Mouse (Mus musculus) limb, embryonic 14.5 days (tissue): Measurements from ENCODE around the gene Lztfl1. TPM values are rescaled to one million over a fixed set of nuclear protein-coding genes. Genes with fewer than 3 reads are reported as not detected.

ENCODE experiments used
- ATAC-seq: fragments of 200-750 bp; cut with Nextera tagmentation; 2 replicates; pipeline ENCODE4 v1.8.0; 2017; ENCODE audit warnings: low read depth, moderate number of reproducible peaks, moderate TSS enrichment; ENCODE audit not compliant: low FRiP score
- DNase-seq: peaks from one replicate; pipeline ENCODE4 v3.0.0-alpha.2; 2015; ENCODE audit warnings: low spot score
- H3K27ac ChIP-seq: fragments of 300-500 bp; sonication (generic); replicated peaks from 2 replicates; pipeline ENCODE4 v1.5.1; 2014; ENCODE audit warnings: low read depth, mild to moderate bottlenecking, low read length, moderate library complexity, mixed read lengths
- H3K27me3 ChIP-seq: fragments of 300-500 bp; sonication (generic); 2 replicates; pipeline ENCODE4 v1.6.1; 2014; ENCODE audit warnings: low read length, mixed read lengths; ENCODE audit not compliant: control insufficient read depth, insufficient read depth
- H3K36me3 ChIP-seq: fragments of 300-500 bp; sonication (generic); 2 replicates; pipeline ENCODE4 v1.6.1; 2014; ENCODE audit warnings: mild to moderate bottlenecking, low read length, moderate library complexity, mixed read lengths; ENCODE audit not compliant: control insufficient read depth, insufficient read depth
- H3K4me1 ChIP-seq: fragments of 300-500 bp; sonication (generic); 2 replicates; pipeline ENCODE4 v1.6.1; 2014; ENCODE audit warnings: antibody characterized with exemption, low read length, mixed read lengths; ENCODE audit not compliant: control insufficient read depth, insufficient read depth
- H3K4me2 ChIP-seq: fragments of 300-500 bp; sonication (generic); replicated peaks from 2 replicates; pipeline ENCODE4 v1.6.1; 2014; ENCODE audit warnings: low read depth, mild to moderate bottlenecking, low read length, moderate library complexity; ENCODE audit not compliant: severe bottlenecking
- H3K4me3 ChIP-seq: fragments of 300-500 bp; sonication (generic); replicated peaks from 2 replicates; pipeline ENCODE4 v1.5.1; 2014; ENCODE audit warnings: low read length
- H3K9ac ChIP-seq: fragments of 300-500 bp; sonication (generic); 2 replicates; pipeline ENCODE4 v1.6.1; 2014; ENCODE audit warnings: mild to moderate bottlenecking, low read depth, low read length, moderate library complexity; ENCODE audit not compliant: severe bottlenecking
- H3K9me3 ChIP-seq: fragments of 300-500 bp; sonication (generic); 2 replicates; pipeline ENCODE4 v1.6.1; 2016; ENCODE audit warnings: low read length; ENCODE audit not compliant: control insufficient read depth
- POLR2A ChIP-seq: fragments of 200-500 bp; IDR thresholded peaks from 2 replicates; pipeline ENCODE4 v1.8.0; 2012; ENCODE audit warnings: inconsistent platforms, mild to moderate bottlenecking, moderate library complexity, borderline replicate concordance; ENCODE audit not compliant: insufficient read depth, insufficient read length; ENCODE audit errors: extremely low read depth
- WGBS: fragments of 180-500 bp; shearing (Covaris S2); extraction: QIAGEN DNeasy Blood & Tissue Kit; methylation state at CpG from one replicate; pipeline ENCODE4 v1.1.7; 2014; 5-methylcytosine and 5-hydroxymethylcytosine counted together
- polyA plus RNA-seq, 2 experiments: library from polyadenylated mRNA; depleted of rRNA in 1 of 2; stranded (reverse) in 1 of 2; unstranded in 1 of 2; fragments of >200 nt; fragmentation: Nextera tagmentation in 1 of 2; extraction: Ambion mirVana in 1 of 2; gene quantifications; 2 replicates each; pipeline versions ENCODE4 v1.2.1 to v1.2.3; 2012 to 2014

Gene Lztfl1
- 24.4 and 33.6 TPM in 2 replicates for polyA plus RNA-seq (2012; rRNA removed)
- 64.8 and 74.3 TPM in 2 replicates for polyA plus RNA-seq (2014; fragmentation: Nextera tagmentation; extraction: Ambion mirVana)

DNA sequence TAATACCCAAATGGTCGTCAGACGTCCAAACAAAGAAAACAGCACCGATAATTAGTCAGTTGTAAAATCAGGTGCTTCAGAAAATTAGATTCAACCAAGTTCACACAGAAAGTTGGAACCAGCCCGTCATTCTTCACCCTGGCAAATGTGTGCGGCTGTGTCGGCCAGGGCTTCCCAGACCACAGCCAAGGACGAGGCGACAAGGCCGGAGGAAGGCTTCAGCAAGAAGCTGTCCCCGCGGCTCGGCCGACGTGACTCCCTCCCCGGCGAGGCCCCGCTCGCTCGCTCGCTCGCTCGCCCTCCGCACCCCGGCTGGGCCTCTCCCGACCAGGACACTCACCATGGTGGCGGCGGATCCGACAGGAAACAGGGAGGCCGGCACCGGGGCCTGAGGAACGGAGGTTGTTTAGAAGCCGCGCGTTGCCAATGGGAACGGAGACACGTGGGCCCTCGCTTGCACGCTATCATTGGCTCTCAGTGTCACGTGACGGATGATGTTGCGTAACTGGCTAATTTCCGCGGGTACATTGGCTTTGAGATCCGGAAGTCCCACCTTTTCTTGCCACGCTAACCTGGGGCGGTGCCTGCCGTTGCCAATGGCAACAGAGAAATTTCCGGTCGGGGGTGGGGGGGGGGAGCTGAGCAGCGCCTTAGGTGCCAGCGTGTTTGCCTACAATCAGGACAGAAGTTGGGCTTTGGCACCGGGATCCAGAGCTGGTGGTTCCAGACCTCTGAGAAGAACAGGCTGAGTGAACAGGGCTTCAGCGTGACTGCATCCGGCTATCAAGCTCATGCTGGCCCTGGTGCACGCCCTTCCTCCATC, at the start of gene Lztfl1:
Gene Lztfl1 (minus strand): TSS at position 512 of the 823 bp plus-strand sequence.
- peak; percentile 99 for DNase-seq
- Histone ChIP-seq H3K27ac (peak within 1 kb of the TSS; percentile 87), H3K9me3 (no peaks in the 10 kb centered on the region), H3K4me2 (peak within 1 kb of the TSS; percentile 73), H3K36me3 (peaks cover 3% of the 10 kb centered on the region; the same call in 1 of the 2 replicates), H3K27me3 (no peaks in the 10 kb centered on the region), H3K9ac (peak within 1 kb of the TSS; percentile 89), H3K4me3 (peak within 1 kb of the TSS; percentile 86), H3K4me1 (peaks cover 6% of the 10 kb centered on the region; the same call in 1 of the 2 replicates)
- peak; percentile 99 for ATAC-seq
- TF ChIP-seq POLR2A = peak; percentile 45; the same call in 1 of the 2 replicates
- under 1% methylated on average over 50 of the region's 55 CpGs for WGBS

- Histone ChIP-seq H3K27ac (no peak overlapping the region), H3K9ac (no peak overlapping the region), H3K4me2 (no peak overlapping the region), H3K27me3 (no peaks in the 10 kb centered on the region), H3K9me3 (no peaks in the 10 kb centered on the region), H3K4me1 (no peaks in the 10 kb centered on the region), H3K4me3 (no peak overlapping the region), H3K36me3 (no peaks in the 10 kb centered on the region)
- DNase-seq (no peak), ATAC-seq (no peak)
- 84% methylated on average over 3 of the region's 3 CpGs for WGBS
- no peak for TF ChIP-seq POLR2A
Observed at GRCm38 (mm10) chr9:123766996-123767395, 49.5 kb upstream of the Lztfl1 start.

GRCm38 (mm10) chr9:123763771-123764170, 46.3 kb upstream of the Lztfl1 start:
- Histone ChIP-seq H3K9ac (no peak overlapping the region), H3K27me3 (no peaks in the 10 kb centered on the region), H3K9me3 (no peaks in the 10 kb centered on the region), H3K4me2 (no peak overlapping the region), H3K4me1 (no peaks in the 10 kb centered on the region), H3K36me3 (no peaks in the 10 kb centered on the region), H3K4me3 (no peak overlapping the region), H3K27ac (no peak overlapping the region)
- ATAC-seq (no peak), DNase-seq (no peak)
- WGBS = 82% methylated on average over 3 of the region's 3 CpGs
- TF ChIP-seq POLR2A = no peak

DNA sequence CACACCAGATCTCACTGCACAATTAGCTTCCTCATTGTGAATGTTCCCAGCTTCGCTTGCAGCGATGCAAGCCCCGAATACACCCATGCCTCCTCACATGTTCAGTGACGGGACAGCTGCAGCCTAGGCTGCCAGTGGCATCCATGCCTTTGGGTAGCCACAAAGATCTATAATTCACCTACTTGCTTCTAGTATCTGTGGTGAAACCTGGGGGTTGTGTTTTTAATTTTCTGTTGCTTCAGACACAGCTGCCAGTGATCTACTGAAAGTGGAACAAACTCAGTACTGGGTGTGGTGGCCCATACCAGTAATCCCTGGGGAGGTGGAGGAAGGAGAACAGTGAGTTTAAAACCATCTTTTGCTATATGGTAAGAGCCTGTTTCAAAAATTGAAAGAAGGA, 45.4 kb upstream of the Lztfl1 start:
- no peaks in the 10 kb centered on the region for H3K36me3 ChIP-seq
- WGBS = 87% methylated on average over 4 of the region's 4 CpGs
- no peak for DNase-seq
- no peaks in the 10 kb centered on the region for H3K9me3 ChIP-seq
- no peak overlapping the region for H3K9ac ChIP-seq
- TF ChIP-seq POLR2A = no peak
- no peak overlapping the region for H3K27ac ChIP-seq
- H3K4me1 ChIP-seq = no peaks in the 10 kb centered on the region
- ATAC-seq = no peak
- H3K4me3 ChIP-seq = no peak overlapping the region
- H3K27me3 ChIP-seq = no peaks in the 10 kb centered on the region
- no peak overlapping the region for H3K4me2 ChIP-seq

- Histone ChIP-seq H3K9me3 (no peaks in the 10 kb centered on the region), H3K4me2 (no peak overlapping the region), H3K27me3 (no peaks in the 10 kb centered on the region), H3K4me3 (no peak overlapping the region), H3K9ac (no peak overlapping the region), H3K27ac (no peak overlapping the region), H3K36me3 (no peaks in the 10 kb centered on the region), H3K4me1 (no peaks in the 10 kb centered on the region)
- WGBS = 87% methylated on average over 3 of the region's 3 CpGs
- no peak for TF ChIP-seq POLR2A
- ATAC-seq (no peak), DNase-seq (no peak)
Observed at GRCm38 (mm10) chr9:123760806-123761205, 43.3 kb upstream of the Lztfl1 start.
